Mouse (Mus musculus): Measurements from ENCODE around the gene Ccdc153.

The Ccdc153 gene

DNA sequence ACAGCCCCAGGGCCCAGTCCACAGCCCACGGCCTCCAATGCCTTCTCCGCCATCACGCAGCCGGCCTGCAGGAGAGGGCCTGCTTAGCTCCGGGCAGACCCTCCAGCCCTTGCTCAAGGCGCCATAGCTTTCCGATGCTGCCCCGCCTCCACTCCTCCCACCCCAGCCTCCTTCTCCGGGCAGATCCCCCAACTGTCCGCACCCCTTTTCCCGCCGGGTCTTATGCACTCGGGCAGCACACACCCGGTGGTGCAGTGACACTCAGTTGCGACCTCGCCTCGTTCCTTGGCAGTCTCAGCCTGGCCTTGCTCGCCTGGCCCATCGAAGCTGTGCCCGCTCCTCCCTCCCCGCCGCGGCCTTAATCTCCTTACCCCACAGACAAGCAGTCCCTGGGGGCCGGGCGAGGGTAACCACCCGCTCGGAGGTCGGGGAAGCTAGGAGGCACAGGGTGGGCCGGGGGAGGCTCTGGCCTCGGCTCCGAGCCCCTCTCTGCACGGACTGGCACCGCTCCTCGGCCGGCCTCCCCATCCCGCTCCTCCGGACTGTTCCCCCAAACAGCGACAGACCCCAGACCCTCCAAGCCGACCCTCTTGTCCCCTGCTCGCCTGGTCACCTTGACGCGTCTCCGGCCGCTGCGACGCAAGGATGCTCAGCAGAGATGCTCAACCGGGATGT lies 47.1 kb downstream of the Ccdc153 start:
- DNase-seq (ENCODE audit: low spot score): no peak

DNA sequence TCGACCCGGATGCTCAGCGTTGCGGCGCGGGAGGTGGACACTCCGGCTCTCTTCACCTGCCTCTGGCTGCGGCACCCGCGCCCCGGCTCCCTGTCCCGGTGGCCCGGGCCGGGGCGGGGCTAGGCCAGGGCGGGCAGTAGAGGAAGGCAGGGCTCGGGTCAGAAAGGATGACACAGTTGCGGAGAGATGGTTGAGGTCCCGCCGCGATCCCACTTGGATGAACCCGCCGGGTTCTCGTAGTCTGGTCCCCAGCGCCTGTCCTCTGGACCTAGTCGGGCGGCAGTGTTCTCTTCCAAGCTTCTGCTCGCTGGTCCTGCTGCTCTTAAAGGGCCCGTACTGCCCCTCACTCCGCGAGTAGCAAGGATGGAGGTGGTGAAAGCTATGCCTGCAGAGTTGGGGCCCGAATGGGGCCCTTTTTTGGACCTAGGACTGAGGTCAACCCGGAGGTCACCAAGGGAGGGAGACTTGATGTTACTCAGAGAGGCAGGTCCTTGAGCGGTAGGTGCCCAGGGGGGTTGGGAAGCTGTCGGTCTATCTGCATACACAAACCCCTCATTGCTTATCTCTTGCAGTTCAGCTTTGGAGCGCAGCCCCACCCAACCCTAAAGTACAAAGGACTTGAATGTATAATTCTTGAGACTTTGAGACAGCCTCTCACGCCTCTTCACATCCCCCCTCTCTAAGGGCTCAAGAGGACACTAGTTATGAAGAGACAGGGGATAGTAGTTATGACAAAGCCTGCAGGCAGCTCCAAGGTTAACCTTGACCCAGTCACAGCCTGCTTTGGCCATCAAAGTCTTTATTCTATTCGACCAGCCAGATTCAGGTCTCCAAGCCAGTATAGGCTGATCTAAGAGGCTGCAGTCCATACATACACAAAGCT lies 47.8 kb downstream of the Ccdc153 start, which contains the start of gene Abcg4:
Abcg4 (minus strand) TSS at position 540 of the 883 bp plus-strand sequence.
- DNase-seq (ENCODE audit: low spot score): no peak

DNA sequence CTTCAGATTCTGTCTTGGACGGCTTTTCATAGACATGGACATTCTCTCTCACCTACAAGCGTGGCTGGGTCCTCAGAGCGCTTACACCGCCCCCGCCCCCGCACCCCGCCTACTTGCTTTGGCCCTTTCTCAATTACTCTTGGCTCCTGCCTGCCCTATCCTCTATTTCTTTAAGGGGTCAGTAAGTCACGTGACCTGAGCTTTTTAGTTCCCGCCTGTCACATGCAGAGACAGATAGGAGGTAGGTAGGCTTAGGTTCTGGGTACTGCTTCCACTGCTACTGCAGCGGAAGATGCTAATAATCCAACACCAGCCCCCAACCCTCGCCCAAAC lies 48.4 kb downstream of the Ccdc153 start:
- no peak for DNase-seq (ENCODE audit: low spot score)

DNA sequence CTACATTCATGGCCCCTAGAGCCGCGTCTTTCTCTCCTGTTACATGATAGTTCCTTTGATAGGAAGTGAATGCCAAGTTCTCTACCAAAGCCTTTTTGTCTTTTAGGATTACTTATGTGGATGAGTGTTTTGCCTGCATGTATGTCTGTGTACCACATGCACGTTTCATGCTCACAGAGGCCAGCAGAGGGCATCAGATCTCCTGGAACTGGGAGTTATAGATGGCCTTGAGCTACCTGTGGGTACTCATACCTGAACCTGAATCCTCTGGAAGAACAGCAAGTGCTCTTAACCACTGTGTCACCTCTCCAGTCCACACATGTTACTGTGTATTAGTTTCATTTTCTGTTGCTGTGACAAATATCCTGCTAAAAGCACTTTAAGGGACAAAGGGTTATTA lies 52.0 kb downstream of the Ccdc153 start:
- DNase-seq (ENCODE audit: low spot score): no peak

Data from ovary, postnatal 10 days (tissue).